Mouse (Mus musculus): ENCODE measurements around the gene Stt3a.

The Stt3a gene

DNA sequence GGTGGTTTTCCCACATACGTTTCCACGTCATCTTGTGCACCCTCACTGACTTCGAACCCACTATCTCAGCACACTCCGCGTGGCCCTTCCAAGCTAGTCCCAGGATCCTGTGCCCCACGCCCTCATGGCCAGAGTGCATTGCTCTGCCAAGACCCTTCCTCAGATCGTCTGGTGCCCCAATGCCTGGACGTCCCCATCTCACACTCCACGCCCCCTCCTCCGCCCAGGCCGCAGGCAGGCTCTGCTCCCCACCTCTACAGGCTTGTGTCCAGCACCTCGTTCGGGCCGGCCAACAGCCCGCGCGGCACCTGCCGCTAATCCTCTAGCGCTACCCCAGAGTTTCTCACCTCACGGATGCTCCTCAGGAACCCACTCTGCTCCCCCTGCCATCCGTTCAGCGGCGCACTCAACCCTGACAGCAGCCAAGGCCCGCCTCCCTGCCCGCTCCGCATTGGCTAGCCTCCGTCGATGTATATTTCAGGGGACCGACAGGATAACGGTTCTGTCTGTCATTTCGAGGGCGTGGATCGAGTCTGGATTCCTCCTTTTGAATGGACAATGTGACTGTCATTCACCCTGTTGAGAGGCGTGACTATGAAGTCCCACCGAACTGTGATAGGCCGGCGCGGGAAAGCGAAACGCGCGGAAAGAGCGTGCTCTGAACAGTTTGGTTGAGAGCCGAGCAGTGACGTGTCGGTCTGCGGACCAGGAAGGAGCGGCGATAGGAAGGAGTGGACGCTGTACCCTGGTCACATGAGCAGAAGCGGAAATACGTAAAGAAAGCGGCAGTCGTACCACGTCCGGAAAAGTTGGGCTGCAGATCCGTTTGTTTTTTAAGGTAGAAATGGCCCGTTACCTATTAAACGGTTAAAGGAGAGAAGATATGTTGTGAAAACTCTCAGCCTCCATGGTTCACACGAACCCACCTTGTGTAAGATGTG lies at the start of gene Stt3a:
Gene Stt3a (minus strand): TSS at position 477 of the 941 bp plus-strand sequence.
- peak; percentile 97 for DNase-seq (ENCODE audit: low spot score)

GRCm38 (mm10) chr9:36814486-36814885 lies 47.0 kb upstream of the Stt3a start:
- no peak for DNase-seq (ENCODE audit: low spot score)

DNA sequence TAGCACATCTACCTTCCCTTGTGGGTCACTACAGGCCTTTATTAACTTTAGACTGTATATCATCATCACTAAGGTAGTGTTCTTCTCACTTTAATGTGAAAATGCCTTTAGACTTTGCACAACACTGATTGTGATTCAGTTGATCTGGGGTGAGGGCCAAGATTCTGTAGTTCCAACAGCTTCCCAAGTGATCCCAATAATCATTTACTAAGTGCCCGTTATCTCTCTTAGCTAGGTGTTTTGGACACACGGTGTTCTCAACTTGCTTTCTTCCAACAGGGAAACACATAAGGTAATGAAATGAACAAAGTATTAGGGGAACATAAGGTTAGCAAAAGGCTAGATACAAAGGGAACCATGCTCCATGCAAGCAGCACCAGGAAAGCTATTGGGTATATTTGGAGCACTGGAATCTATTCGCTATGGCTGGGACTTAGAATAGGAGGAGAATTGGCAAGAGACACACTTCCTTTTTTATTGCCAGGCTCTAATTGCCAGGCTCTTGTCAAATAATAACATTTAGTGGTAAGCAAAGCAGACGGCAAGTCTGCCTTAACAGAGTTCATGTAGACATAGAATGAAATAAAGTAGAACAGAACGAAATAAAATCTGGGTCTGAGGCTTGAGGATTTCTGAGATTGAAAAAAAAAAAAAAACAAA lies 40.8 kb upstream of the Stt3a start:
- no peak for DNase-seq (ENCODE audit: low spot score)

GRCm38 (mm10) chr9:36805256-36805975 lies 37.9 kb upstream of the Stt3a start:
- no peak for DNase-seq (ENCODE audit: low spot score)

- no peak for DNase-seq (ENCODE audit: low spot score)
Observed at GRCm38 (mm10) chr9:36803926-36804325, 36.4 kb upstream of the Stt3a start.

GRCm38 (mm10) chr9:36803386-36803785 lies 35.9 kb upstream of the Stt3a start:
- DNase-seq (ENCODE audit: low spot score) = no peak

DNA sequence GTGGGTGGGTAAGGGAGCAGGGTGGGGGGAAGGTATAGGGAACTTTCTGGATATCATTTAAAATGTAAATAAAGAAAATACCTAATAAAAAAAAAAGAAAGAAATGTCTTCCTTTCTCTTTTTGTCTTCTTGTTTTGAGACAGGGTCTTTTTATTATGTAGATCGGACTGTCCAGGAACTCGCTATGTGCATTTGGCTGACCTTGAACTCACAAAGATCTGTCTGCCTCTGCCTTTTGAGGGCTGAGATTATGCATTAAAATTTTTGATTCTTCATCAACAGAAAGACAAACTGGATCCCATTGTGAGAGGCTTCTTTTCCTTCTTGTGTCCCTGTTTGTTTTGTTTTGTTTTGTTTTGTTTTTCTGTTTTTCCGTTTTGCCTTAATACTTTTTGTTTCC lies 35.5 kb upstream of the Stt3a start:
- no peak for DNase-seq (ENCODE audit: low spot score)

DNA sequence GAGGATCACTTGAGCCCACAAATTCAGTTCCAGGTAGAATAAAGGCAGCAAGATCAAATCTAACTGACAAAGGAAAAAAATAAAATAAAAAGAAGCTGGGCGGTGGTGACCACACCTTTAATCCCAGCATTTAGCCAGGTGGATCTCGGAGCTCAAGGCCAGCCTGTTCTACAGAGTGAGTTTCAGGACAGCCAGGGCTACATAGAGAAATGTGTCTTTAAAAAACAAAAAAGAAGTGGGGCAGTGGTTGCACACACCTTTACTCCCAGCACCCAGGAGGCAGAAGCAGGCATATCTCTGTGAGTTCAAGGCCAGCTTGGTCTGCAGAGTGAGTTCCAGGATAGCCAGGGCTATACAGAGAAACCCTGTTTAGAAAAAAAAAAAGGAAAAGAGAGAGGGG lies 34.5 kb upstream of the Stt3a start:
- no peak for DNase-seq (ENCODE audit: low spot score)

DNA sequence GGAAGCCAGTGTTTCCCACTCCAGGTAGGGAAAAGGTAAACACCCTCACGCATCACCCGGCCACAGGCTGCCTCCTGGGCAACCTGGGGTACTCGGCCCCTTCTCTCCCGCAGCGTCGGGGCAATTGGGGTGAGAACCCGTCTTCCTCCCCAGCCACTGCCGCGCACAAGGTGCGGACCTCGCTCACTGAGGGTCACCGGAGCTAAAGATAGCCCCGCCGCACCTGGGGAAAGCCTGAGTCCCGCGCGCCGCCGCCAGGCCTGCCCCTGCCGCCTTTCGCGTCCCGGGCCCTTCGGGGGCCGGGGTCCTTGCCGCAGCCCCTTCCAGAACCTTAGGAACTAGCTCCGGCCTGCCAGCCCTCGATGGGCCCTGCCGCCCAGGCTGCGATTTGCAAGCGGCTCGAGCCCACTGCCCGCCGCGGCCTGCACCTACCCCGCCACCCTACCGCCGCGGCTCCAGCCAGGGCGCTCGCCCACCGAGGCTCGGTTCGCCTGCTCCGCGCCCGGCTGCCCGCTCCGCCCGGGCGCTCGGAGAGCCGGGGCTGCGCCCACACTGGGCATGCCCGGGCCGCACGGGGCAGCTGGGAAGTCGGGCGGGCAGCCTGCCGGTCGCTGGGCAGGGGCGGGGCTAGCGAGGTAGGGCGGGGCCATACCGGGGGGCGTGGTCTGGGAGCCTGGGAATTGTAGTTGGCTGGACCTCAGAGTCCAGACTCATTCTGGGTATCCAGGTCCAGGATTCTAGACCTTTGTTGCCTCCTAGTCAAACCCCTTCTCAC lies 29.5 kb upstream of the Stt3a start, which contains the start of gene Ei24:
Gene Ei24 (minus strand): TSS at position 613 of the 775 bp plus-strand sequence.
- DNase-seq (ENCODE audit: low spot score) = peak; percentile 97

DNA sequence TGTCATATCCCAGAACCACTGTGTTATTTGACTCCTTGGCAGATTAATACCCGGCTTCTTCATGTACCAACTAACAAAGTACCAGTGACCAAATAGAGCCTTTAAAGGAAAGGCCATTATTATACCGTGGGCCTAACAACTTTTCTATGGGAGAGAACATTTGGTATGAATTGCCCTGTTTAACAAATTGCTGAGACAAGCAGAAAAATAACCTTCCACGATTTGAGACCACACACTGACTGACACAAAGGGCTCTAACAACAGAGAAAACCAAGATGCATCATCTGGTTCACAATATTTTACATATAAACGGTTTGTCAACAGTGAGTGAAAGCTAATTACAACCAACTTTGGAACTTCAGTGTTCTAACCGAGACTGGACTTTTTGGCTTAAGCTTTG lies 28.7 kb upstream of the Stt3a start:
- no peak for DNase-seq (ENCODE audit: low spot score)

DNA sequence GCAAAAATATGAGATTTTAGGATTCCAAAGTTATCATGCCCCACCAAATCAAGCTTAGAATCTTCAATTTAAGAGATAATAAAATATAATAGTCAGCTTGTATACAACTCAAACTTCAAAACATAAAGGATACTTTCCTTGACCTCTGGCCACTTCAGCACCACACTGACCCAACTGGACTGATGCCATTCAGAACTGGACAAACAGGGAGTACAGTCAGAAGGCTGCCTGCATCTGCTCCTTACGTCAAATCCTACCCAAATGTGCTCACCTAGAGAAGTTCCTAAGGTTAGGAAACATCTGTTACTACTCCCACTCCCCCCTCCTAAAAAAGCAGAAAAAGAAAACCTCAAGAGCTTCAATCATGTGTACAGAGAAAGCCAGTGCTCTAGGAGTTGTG lies 28.1 kb upstream of the Stt3a start:
- no peak for DNase-seq (ENCODE audit: low spot score)

- no peak for DNase-seq (ENCODE audit: low spot score)
Observed at GRCm38 (mm10) chr9:36794487-36794886, 27.0 kb upstream of the Stt3a start.

DNA sequence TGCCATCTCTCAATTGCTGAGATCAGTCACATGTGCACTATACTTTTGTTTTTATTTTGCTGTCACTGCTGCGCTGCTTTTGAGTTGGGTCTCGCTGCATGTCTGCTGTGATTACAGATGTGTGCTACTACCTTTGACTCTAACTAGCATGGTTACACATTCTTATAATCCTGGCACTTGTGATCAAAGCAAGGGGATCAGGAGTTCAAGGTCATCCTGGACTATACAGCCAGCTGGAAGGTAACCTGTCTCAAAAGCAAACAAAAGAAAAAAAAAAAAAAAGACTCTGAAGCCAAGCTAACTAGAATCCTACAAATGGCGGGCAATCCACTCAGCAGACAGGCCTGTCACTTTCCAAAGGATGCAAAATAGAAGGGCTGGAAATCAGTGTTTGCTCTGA lies 24.7 kb upstream of the Stt3a start:
- DNase-seq (ENCODE audit: low spot score) = no peak

DNA sequence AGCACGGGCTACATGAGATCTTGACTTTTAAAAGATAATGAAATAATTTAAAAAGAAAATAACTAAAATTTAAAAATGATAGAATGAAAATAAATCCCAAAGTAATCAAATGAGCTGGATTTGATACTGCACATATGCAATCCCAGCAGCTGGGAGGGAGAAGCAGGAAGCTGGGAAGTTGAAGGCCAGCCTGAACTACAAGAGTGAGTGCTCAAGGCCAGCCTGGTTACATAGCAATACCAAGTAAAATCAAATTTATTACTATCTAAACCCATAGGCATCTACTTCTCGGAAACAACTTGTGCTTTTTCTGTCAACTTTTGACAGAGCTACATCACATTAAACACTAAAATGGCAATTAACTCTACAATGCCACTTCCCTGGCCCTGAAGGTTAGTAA lies 16.4 kb upstream of the Stt3a start:
- DNase-seq (ENCODE audit: low spot score) = no peak

GRCm38 (mm10) chr9:36769048-36769413 lies 1.6 kb upstream of the Stt3a start:
- DNase-seq (ENCODE audit: low spot score) = no peak

DNA sequence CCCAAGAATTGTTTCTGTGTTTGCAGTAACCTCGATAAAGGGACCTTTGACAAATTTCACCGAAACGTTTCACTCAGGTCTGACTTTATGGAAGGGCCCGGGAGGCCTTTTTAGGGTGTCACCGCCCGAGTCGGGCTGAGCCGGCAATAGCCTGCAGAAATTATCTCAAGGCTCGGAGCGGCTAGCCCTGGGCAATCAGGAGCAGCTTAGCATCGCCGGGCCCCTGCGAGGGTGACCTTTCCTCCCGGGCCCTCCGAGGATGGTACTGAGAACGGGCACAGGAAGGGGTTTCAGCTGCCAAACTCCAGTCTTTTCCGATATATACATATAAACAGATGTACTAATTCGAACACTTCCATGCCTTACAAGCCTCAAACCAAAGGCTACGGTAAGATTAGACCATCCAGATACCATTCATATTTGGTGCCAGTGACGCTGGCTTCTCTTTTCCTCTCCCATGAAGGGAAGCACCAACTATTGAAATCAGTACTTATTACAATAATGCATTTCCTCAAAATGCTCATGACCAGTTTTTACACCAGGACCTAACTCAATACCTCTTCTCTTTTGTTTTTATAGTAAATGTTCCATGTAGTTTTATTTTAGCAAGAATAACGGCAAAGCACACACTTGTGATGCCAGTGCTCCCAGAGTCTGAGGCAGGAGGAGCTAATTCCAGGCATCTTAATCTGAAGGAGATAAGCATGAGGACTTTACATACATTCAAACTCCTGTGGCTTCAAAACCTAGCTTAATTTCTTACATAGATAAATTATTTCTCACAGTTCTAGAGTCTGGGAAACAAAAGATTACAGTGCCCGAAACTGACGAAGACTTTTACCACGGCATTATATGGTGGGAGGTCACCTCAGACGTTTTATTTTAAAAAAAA lies 923 bp upstream of the Stt3a start:
- no peak for DNase-seq (ENCODE audit: low spot score)

GRCm38 (mm10) chr9:36764378-36764777 lies 3.1 kb downstream of the Stt3a start:
- no peak for DNase-seq (ENCODE audit: low spot score)

DNA sequence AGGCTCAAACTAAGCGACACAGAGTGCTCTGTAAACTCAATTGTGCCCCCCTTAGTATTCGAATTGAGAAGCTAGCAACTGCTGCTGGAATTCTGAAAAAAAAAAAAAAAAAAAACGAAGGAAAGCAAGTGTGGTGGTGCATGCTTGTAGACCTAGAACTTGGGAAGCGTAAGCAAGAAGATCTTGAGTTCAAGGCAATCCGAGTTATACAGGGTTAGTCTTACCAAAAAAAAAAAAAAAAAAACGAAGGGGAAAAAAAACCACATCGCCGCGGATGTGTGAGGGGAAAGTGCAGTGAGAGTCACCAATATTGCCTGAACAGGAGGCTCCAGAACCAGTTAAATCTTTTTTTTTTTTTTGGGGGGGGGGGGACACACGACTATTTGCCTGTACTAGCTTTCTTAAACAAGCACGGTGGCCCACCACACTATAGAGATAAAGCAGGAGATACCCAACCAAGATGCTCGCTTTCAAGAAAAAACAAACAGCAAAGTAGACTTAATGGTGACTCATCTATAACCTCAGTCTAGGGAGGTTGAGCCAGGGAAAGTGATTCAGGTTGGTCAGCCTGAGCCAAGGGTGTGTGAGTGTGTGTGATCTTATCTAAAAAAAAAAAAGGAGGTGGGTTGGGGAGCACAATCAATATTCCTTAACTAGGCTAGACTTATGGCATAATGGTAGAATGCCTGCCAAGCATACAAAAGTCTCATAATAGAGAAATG lies 40.3 kb downstream of the Stt3a start, which contains the start of gene Chek1:
Gene Chek1 (minus strand): TSS at position 32 of the 722 bp plus-strand sequence.
- DNase-seq (ENCODE audit: low spot score) = no peak

- DNase-seq (ENCODE audit: low spot score) = peak; percentile 86
Observed at GRCm38 (mm10) chr9:36726131-36727033, 41.1 kb downstream of the Stt3a start.

Data from ovary, postnatal 14 days (tissue).